Mouse (Mus musculus) forebrain, embryonic 16.5 days (tissue): ENCODE measurements around the gene Prdm9. TPM values are rescaled to one million over a fixed set of nuclear protein-coding genes. Genes with fewer than 3 reads are reported as not detected.
A peak's percentile ranks its signal among the peaks of the same experiment; 100 is the strongest.
"Not testable (repeated sequence)": the region's sequence is repeated elsewhere in the genome, so short reads cannot be mapped to it uniquely, and the experiment has no call there.

ENCODE experiments used
- ATAC-seq: fragments of 200-750 bp; cut with Nextera tagmentation; 2 replicates; pipeline ENCODE4 v1.8.0; 2017; ENCODE audit warnings: mild to moderate bottlenecking, moderate library complexity
- H3K27ac ChIP-seq: fragments of 300-500 bp; sonication (generic); 2 replicates; pipeline ENCODE4 v1.5.1; 2014; ENCODE audit warnings: low read length, control low read depth
- H3K27me3 ChIP-seq: fragments of 300-500 bp; sonication (generic); replicated peaks from 2 replicates; pipeline ENCODE4 v1.6.1; 2014; ENCODE audit warnings: low read length; ENCODE audit not compliant: control insufficient read depth, insufficient read depth
- H3K36me3 ChIP-seq: fragments of 300-500 bp; sonication (generic); 2 replicates; pipeline ENCODE4 v1.6.1; 2014; ENCODE audit not compliant: control insufficient read depth, insufficient read depth
- H3K4me1 ChIP-seq: fragments of 300-500 bp; sonication (generic); replicated peaks from 2 replicates; pipeline ENCODE4 v1.6.1; 2014; ENCODE audit warnings: low read length; ENCODE audit not compliant: control insufficient read depth, insufficient read depth
- H3K4me2 ChIP-seq: fragments of 300-500 bp; sonication (generic); 2 replicates; pipeline ENCODE4 v1.6.1; 2014; ENCODE audit warnings: mild to moderate bottlenecking, low read length, control low read depth
- H3K4me3 ChIP-seq: fragments of 300-500 bp; sonication (generic); replicated peaks from 2 replicates; pipeline ENCODE4 v1.5.1; 2014; ENCODE audit warnings: mild to moderate bottlenecking, low read length, control low read depth
- H3K9ac ChIP-seq: fragments of 300-500 bp; sonication (generic); replicated peaks from 2 replicates; pipeline ENCODE4 v1.6.1; 2014; ENCODE audit warnings: low read depth, low read length, control low read depth
- H3K9me3 ChIP-seq: fragments of 300-500 bp; sonication (generic); 2 replicates; pipeline ENCODE4 v1.6.1; 2016; ENCODE audit warnings: low read length; ENCODE audit not compliant: control insufficient read depth
- WGBS: fragments of 180-500 bp; shearing (Covaris S2); extraction: QIAGEN DNeasy Blood & Tissue Kit; methylation state at CpG from one replicate; pipeline ENCODE4 v1.1.7; 2014; 5-methylcytosine and 5-hydroxymethylcytosine counted together
- polyA plus RNA-seq: library from polyadenylated mRNA; unstranded; fragments of >200 nt; fragmentation: Nextera tagmentation; extraction: Ambion mirVana; gene quantifications from 2 replicates; pipeline ENCODE4 v1.2.1, GENCODE M21; 2015

Prdm9 gene
- polyA plus RNA-seq, 1 experiment from 2014 or later: 2.6 TPM

DNA sequence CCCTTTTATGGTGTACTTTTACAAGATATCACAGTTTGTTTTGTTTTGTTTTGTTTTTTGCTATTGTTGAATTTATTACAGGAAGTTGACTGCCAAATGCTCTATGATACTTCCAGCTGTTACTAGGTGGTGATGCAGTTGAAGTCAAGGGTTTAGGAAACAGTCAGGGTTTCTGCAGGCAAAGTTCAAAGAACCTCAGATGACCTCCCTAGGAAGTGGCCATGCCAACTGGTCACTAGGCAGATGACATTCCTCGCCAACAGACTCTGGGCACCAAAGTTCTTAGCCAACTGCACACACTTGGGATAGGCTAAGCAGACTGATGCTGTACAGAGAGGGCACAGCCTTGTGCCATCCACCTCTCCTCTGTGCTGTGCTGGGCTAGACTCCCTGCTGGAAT, 10.9 kb upstream of the Prdm9 start:
- no peak overlapping the region for H3K9ac ChIP-seq
- ATAC-seq: no peak
- H3K4me1 ChIP-seq: 0 out of 2 replicates have a peak, but pooled peaks cover 3% of the 10 kb centered on the region
- H3K27ac ChIP-seq: no peak overlapping the region
- peaks cover 5% of the 10 kb centered on the region for H3K27me3 ChIP-seq
- no peaks in the 10 kb centered on the region for H3K36me3 ChIP-seq
- no peak overlapping the region for H3K4me3 ChIP-seq
- 83% methylated on average over 1 of the region's 1 CpGs for WGBS
- H3K9me3 ChIP-seq: no peaks in the 10 kb centered on the region
- no peak overlapping the region for H3K4me2 ChIP-seq

DNA sequence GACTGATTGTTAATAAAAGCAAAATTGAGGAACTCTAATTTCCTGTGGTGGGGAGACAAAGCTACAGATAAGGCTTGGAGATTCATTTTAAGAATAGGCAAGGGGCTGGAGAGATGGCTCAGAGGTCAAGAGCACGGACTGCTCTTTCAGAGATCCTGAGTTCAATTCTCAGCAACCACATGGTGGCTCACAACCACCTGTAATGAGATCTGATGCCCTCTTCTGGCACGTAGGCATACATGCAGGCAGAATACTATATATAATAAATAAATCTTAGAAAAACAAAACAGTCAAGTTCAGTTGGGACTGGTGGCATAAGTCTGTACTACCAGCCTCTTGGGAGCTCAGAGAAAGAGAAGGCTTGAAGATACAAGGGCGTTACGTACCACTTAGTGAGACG, 2.8 kb upstream of the Prdm9 start:
- 76% methylated on average over 5 of the region's 5 CpGs for WGBS
- Histone ChIP-seq H3K36me3 (no peaks in the 10 kb centered on the region), H3K9ac (no peak overlapping the region), H3K4me2 (no peak overlapping the region), H3K27ac (no peak overlapping the region), H3K4me3 (no peak overlapping the region), H3K27me3 (0 out of 2 replicates have a peak, but pooled peaks cover 2% of the 10 kb centered on the region), H3K9me3 (no peaks in the 10 kb centered on the region), H3K4me1 (peaks cover 6% of the 10 kb centered on the region)
- no peak for ATAC-seq

DNA sequence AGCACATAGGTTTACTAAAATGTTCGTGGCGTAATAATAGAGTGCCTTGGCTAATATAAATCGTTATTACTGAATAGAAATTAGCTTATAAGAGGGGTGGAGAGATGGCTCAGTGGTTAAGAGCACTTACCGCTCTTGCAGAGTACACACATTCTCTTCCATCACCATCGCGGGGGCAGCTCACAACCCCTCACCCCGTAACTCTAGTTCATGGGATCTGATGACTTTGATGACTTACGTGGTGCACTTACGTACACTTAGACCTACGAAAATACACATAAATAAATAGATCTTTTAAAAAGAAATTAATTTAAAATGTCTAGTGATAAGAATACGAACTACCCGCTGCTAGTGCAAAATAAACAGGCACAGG, 760 bp upstream of the Prdm9 start:
- H3K4me3 ChIP-seq: peak overlapping the region; percentile 86
- WGBS: 42% methylated on average over 12 of the region's 12 CpGs
- H3K4me2 ChIP-seq: peak overlapping the region; percentile 80
- no peaks in the 10 kb centered on the region for H3K9me3 ChIP-seq
- peak overlapping the region; percentile 89 for H3K9ac ChIP-seq
- H3K27ac ChIP-seq: peak overlapping the region; percentile 28; the same call in 1 of the 2 replicates
- ATAC-seq: no peak
- H3K36me3 ChIP-seq: no peaks in the 10 kb centered on the region
- H3K4me1 ChIP-seq: peaks cover 6% of the 10 kb centered on the region
- 0 out of 2 replicates have a peak, but pooled peaks cover 2% of the 10 kb centered on the region for H3K27me3 ChIP-seq

DNA sequence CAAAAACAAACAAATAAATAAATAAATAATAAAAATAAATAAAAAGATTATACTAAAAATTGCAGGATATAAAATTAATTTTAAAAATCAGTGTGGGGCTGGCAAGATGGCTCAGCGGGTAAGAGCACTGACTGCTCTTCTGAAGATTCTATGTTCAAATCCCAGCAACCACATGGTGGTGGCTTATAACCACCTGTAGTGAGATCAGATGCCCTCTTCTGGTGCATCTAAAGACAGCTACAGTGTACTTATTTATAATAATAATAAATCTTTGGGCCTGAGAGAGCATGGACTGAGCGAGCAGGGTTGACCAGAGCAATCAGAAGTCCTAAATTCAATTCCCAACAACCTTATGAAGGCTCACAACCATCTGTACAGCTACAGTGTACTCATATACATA, 4.2 kb downstream of the Prdm9 start:
- no peak overlapping the region for H3K27ac ChIP-seq
- H3K36me3 ChIP-seq: no peaks in the 10 kb centered on the region
- 90% methylated on average over 2 of the region's 2 CpGs for WGBS
- H3K4me3 ChIP-seq: no peak overlapping the region
- ATAC-seq: no peak
- no peak overlapping the region for H3K9ac ChIP-seq
- H3K9me3 ChIP-seq: no peaks in the 10 kb centered on the region
- H3K27me3 ChIP-seq: no peaks in the 10 kb centered on the region
- no peak overlapping the region for H3K4me2 ChIP-seq
- H3K4me1 ChIP-seq: peaks cover 6% of the 10 kb centered on the region

DNA sequence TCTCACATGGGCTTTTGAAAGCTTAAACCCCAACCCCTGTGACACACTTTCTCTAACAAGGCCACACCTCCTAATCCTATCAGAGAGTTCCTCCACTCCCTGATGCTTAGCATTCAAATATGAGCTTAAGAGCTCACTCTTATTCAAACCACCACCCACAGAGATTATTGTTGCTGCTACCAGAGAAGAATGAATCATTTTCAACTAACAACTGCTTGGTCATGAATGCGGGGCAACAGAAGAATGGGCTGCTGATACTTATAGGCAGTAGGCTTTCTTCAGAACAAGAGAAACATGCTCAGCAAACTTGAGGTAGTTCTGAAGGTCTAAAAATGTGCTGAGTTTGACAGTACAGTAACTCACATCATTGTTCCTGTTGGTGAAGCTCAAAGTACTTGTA, 14.4 kb downstream of the Prdm9 start:
- no peak overlapping the region for H3K27ac ChIP-seq
- no peak overlapping the region for H3K4me3 ChIP-seq
- H3K27me3 ChIP-seq: no peaks in the 10 kb centered on the region
- H3K9me3 ChIP-seq: no peaks in the 10 kb centered on the region
- no peaks in the 10 kb centered on the region for H3K36me3 ChIP-seq
- no peaks in the 10 kb centered on the region for H3K4me1 ChIP-seq
- H3K9ac ChIP-seq: no peak overlapping the region
- ATAC-seq: no peak
- WGBS: 22% methylated on average over 1 of the region's 1 CpGs
- no peak overlapping the region for H3K4me2 ChIP-seq

DNA sequence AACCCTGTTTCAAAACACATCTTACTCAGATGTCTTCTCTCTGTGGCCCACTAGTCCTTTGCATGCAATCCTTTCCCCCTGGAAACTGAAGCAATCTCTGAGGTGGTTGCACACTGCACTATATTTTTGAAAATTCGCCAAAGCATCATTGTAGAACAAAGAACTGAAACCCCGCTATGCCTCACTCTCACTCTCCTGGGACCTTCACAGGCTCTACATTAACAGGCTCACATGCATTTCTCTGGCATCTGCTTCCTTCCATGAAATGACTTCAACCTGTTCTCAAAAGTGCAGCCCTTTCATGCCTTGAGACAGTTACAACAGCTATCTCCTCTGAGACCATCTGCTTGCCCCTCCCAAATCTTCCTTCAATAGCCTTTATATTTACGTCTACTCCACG, 17.7 kb downstream of the Prdm9 start:
- Histone ChIP-seq H3K4me1 (no peaks in the 10 kb centered on the region), H3K4me3 (no peak overlapping the region), H3K27ac (no peak overlapping the region), H3K36me3 (no peaks in the 10 kb centered on the region), H3K4me2 (no peak overlapping the region), H3K9me3 (no peaks in the 10 kb centered on the region), H3K9ac (no peak overlapping the region), H3K27me3 (no peaks in the 10 kb centered on the region)
- no peak for ATAC-seq
- WGBS: 76% methylated on average over 4 of the region's 4 CpGs

DNA sequence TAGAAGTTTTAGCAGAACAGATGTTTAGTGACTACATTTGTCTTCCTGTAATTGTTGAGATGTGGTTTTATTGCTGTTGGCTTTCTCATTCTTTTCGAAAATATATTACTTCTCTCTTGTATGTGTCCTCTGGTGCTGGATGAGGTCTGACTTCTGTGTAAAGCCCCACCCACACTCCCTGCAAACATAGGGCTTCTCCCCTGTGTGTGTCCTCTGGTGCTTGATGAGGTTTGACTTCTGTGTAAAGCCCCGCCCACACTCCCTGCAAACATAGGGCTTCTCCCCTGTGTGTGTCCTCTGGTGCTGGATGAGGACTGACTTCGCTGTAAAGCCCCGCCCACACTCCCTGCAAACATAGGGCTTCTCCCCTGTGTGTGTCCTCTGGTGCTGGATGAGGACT, 20.3 kb downstream of the Prdm9 start:
- not testable (repeated sequence) for H3K9me3 ChIP-seq, ATAC-seq, H3K4me2 ChIP-seq, H3K36me3 ChIP-seq, H3K27ac ChIP-seq, H3K9ac ChIP-seq, H3K27me3 ChIP-seq, H3K4me3 ChIP-seq, H3K4me1 ChIP-seq
- WGBS: 57% methylated on average over 4 of the region's 4 CpGs

DNA sequence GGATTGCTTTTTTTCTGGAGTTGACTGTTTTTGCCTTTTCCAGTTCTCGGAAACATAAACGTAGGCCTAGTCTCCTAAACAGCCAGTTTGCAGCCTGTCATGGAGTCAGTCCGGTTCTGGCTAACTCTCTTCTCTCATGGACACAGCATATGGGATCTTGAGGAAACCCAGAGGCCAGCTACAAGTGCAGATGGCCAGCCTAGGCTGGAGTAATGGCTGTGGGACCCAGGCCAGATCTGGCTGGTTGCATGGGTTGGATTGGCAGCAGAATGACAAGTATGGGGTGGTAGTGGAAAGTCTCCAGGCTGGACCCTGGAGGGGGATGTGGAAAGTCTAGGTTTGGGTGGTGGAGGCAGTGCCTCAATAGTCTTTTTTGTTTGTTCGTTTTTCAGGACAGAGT, 23.8 kb downstream of the Prdm9 start:
- H3K27me3 ChIP-seq: peaks cover 2% of the 10 kb centered on the region; the same call in 1 of the 2 replicates
- H3K4me1 ChIP-seq: peaks cover 6% of the 10 kb centered on the region
- H3K9me3 ChIP-seq: no peaks in the 10 kb centered on the region
- ATAC-seq: no peak
- no peak overlapping the region for H3K27ac ChIP-seq
- no peaks in the 10 kb centered on the region for H3K36me3 ChIP-seq
- H3K9ac ChIP-seq: no peak overlapping the region
- WGBS: 75% methylated on average over 4 of the region's 4 CpGs
- H3K4me2 ChIP-seq: no peak overlapping the region
- no peak overlapping the region for H3K4me3 ChIP-seq

DNA sequence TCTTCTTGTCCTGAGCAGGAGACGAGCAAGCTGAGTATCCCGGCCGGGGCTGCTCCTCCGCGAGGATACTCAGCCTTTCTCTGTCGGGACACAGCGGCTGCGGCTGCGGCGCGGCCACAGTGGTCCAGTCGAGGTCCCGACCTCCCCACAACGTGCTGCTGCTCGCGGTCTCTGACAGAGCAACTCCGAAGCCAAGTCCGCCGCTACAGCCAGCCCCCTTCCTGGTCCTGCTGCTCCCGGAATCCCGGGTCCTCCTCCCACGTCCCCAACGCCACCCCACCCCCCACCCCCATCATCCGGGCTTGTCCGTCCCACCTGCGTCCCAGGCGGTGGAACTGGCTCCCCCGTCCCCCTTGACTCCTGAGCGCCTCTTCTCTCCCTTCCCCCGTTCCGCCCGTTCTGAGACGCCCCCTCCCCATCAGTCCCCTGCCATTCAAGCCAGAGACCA, 27.7 kb downstream of the Prdm9 start:
- Histone ChIP-seq H3K4me2 (peak overlapping the region; percentile 94), H3K27ac (no peak overlapping the region), H3K9ac (peak overlapping the region; percentile 67), H3K4me3 (peak overlapping the region; percentile 51), H3K4me1 (peaks cover 6% of the 10 kb centered on the region), H3K27me3 (peaks cover 2% of the 10 kb centered on the region; the same call in 1 of the 2 replicates), H3K36me3 (no peaks in the 10 kb centered on the region), H3K9me3 (no peaks in the 10 kb centered on the region)
- ATAC-seq: no peak
- WGBS: 1% methylated on average over 33 of the region's 33 CpGs

DNA sequence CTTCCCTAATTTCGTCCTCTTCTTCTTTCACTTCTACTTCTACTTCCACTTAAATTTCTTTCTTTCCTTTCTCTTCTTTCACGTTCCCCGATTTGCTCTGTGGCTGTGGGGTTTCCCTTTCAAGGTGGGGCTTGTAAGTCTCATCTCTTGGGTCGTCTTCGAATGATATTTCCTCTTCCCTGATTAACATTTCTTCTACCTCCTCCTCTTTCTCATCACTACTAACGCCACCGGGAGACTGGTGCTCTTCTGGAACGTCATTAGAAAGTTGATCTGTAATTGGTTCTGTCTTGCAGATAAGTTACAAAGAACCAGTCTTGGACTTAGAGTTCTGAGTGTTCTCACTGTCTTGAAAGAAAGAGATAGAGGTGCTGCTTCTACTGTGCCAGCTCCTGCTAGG, 28.2 kb downstream of the Prdm9 start:
- H3K4me1 ChIP-seq: peaks cover 6% of the 10 kb centered on the region
- no peak overlapping the region for H3K27ac ChIP-seq
- no peaks in the 10 kb centered on the region for H3K9me3 ChIP-seq
- no peak for ATAC-seq
- peaks cover 2% of the 10 kb centered on the region; the same call in 1 of the 2 replicates for H3K27me3 ChIP-seq
- peak overlapping the region; percentile 51 for H3K4me3 ChIP-seq
- 17% methylated on average over 8 of the region's 8 CpGs for WGBS
- no peaks in the 10 kb centered on the region for H3K36me3 ChIP-seq
- peak overlapping the region; percentile 94 for H3K4me2 ChIP-seq
- no peak overlapping the region; the same call in 1 of the 2 replicates for H3K9ac ChIP-seq
